Mouse (Mus musculus) adipose tissue, adult 10 weeks (tissue): ENCODE results near the gene Mtmr3. TPM values are rescaled to one million over a fixed set of nuclear protein-coding genes. Genes with fewer than 3 reads are reported as not detected.

Experiments used
- polyA plus RNA-seq: library from polyadenylated mRNA; stranded (reverse); fragments of 350-450 nt; fragmentation: Illumina TruSeq; extraction: RNeasy Lipid Tissue Mini Kit (QIAGEN cat#74804); gene quantifications from one replicate; pipeline ENCODE4 v1.2.3, GENCODE M21; 2014; ENCODE audit warnings: low read depth, low replicate concordance

Mtmr3 gene
- 34.3 TPM for polyA plus RNA-seq

DNA sequence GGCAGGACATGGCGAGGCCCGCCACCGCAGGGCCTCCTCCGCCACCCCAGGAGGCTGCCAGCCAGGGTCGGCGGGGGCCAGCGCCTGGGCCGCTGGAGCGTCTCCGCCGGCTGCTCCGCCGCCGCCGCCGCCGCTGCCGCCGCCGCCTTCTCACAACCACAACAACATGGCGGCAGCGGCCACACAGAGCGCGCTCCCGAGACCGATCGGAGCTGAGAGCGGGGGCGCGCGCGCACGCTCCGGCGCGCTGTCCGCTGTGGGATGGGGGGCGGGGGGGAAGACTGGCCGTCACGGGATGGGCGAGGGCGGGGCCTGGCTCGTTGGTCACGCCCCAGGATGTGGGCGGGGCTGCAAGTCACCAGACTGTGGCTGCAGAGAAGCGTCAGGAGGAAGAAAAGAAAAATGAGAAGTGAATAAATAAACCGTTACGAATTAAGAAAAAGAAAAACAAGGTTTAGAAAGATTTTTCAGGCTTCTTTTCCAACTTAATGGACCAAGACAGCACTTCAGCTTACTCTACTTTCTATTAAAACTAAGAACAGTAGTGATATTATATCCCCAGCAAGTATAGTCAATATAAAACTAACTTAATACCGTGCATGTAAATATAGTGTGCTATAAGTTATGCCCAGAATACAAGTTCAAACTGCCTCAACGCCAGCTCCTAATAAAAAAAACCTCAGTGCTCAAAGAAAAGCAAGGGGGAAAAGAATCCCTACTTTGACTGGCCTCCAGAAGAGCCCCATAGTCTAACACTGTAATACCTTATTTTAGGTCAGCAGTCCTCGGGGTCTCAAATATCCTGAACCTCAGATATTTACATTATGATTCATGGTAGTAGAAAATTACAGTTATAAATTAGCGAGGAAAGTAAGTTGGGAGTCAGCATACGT, at the start of gene Mtmr3:
Gene Mtmr3 (minus strand): TSS at position 256 of the 893 bp plus-strand sequence.

GRCm38 (mm10) chr11:4637534-4638234, 43.0 kb upstream of the Mtmr3 start, which contains the start of gene Ascc2:
TSS of gene Ascc2 (plus strand) at chr11:4637747.

GRCm38 (mm10) chr11:4620017-4620485, 25.4 kb upstream of the Mtmr3 start, which contains the start of gene Gm11032:
TSS of gene Gm11032 (plus strand) at chr11:4620067.

DNA sequence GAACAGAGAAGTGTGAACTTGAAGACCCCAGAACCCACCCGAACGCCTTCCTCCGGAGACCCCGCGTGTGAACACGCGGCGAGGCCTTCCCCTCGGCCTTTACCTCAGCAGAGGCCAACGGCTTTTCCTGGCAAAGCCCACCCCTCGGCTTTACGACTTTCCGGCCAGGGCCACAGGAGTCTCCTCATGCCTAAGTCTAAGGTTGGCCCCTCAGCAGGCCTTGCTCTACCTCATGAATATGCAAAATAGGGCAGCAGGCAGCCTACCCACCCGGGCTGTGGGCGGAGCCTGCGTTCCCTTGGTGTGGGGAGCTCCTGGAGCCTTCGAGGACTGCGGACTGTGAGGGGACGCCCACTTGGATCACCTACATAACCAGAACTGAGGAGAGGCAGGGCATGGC, 153.7 kb downstream of the Mtmr3 start, which contains the start of gene Hormad2:
Gene Hormad2 (minus strand): TSS at position 128 of the 400 bp plus-strand sequence.

Other genes with a start within 250 kb of the Mtmr3 start
- 0.67 TPM for gene Hormad2, start 153.8 kb downstream of the Mtmr3 start, polyA plus RNA-seq
- not detected for gene Gm11032, start 25.2 kb upstream of the Mtmr3 start, polyA plus RNA-seq
- 27.2 TPM for gene Ascc2, start 42.9 kb upstream of the Mtmr3 start, polyA plus RNA-seq
- 374 TPM for gene Uqcr10, start 109.5 kb upstream of the Mtmr3 start, polyA plus RNA-seq
- 23.3 TPM for gene Zmat5, start 109.8 kb upstream of the Mtmr3 start, polyA plus RNA-seq
- gene Cabp7, start 151.9 kb upstream of the Mtmr3 start, polyA plus RNA-seq: not detected